Comparison of ENCODE assay signal across 18 mouse cellular contexts in the genomic region with DNA sequence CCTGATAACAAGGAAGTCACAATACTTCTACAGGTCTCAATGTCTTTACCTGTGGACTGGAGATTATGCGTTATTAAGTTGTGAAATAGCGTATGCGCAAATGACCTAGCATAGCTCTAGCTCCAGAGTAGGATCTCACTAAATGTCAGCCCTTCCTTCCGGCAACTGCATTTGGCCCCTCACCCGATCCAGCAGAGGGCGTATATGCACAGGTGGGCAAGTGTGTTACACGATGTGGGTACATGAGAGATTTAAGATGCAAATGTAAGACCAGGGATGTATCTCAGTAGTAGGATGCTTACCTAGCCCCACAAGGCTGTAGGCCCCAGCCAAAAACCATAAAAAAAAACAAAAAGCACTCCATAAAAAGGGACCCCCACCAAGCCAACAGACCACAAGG. TPM values are rescaled to one million over a fixed set of nuclear protein-coding genes. Genes with fewer than 3 reads are reported as not detected.
DNase-seq lines count a peak whose midpoint lies in the region; ATAC-seq and TF ChIP-seq lines count a peak whose summit lies in the region.
"Had no signal": no experiment of that assay in that cellular context is flagged by ENCODE, and none has a peak within 500 bp of the region (broad histone marks: within the 10 kb centered on the region; RNA-seq: fewer than 3 reads in every experiment).

No protein-coding gene starts in this region.

- intact Hi-C loops in heart, adult 2 months (cut with DNase I) = no loop called here

- TF ChIP-seq CTCF in heart, adult 2 months (IDR thresholded peaks at IDR 0.05) = peak; percentile 45
- TF ChIP-seq CTCF in lung, adult 2 months (IDR thresholded peaks at IDR 0.05; ENCODE audit: insufficient read depth, low read length) = 0 out of 2 replicates have a peak, but pooled peaks have one; percentile 1
- peak; percentile 67 for TF ChIP-seq CTCF in ES-Bruce4 (IDR thresholded peaks at IDR 0.05; ENCODE audit: low read depth, low read length)

- no peak overlapping the region for H3K27ac ChIP-seq in heart, adult 2 months
- no peak overlapping the region for H3K27ac ChIP-seq in heart, embryonic 12.5 days (ENCODE audit: poor library complexity, severe bottlenecking)
- H3K27ac ChIP-seq in ES-Bruce4 (ENCODE audit: insufficient read depth, low read length) = no peak overlapping the region
- H3K27ac ChIP-seq: embryonic facial prominence, embryonic 13.5 days; heart, embryonic 13.5 days; hindbrain, embryonic 12.5 days; liver, embryonic 15.5 days had no signal

- TF ChIP-seq POLR2A in heart, adult 2 months (IDR thresholded peaks at IDR 0.05; ENCODE audit: insufficient read depth, low read depth, low read length) = no peak
- TF ChIP-seq POLR2A in lung, adult 2 months (IDR thresholded peaks at IDR 0.05; ENCODE audit: borderline replicate concordance, extremely low read depth, low read depth, low read length) = no peak
- no peak for TF ChIP-seq POLR2A in ES-Bruce4 (IDR thresholded peaks at IDR 0.05; ENCODE audit: insufficient read depth, low read length)

- DNase-seq in heart, adult 2 months = no peak
- no peak for DNase-seq in lung, adult 2 months
- DNase-seq in lung, postnatal 4 days = no peak
- DNase-seq in splenic B cell, adult 2 months (ENCODE audit: low read depth, low spot score) = peak; percentile 42
- no peak for DNase-seq in neural tube, embryonic 10.5 days (ENCODE audit: extremely low spot score, low spot score)
- DNase-seq: adrenal gland, postnatal 14 days; cerebellum, postnatal 36 days; gastrocnemius, postnatal 14 days; kidney, adult 9 months; spleen, adult 18-20 months had no signal

- H3K4me1 ChIP-seq in heart, adult 2 months (ENCODE audit: control insufficient read depth, insufficient read depth, low read length) = peaks cover 2% of the 10 kb centered on the region; the same call in 1 of the 2 replicates
- peaks cover 18% of the 10 kb centered on the region for H3K4me1 ChIP-seq in heart, embryonic 12.5 days (replicated peaks)
- no peaks in the 10 kb centered on the region for H3K4me1 ChIP-seq in lung, adult 2 months (ENCODE audit: control insufficient read depth, insufficient read depth, low read length)
- peaks cover 1% of the 10 kb centered on the region for H3K4me1 ChIP-seq in ES-Bruce4 (ENCODE audit: control insufficient read depth, insufficient read depth, low read length)
- H3K4me1 ChIP-seq: liver, embryonic 15.5 days had no signal

- no peak for ATAC-seq in heart, embryonic 12.5 days (ENCODE audit: insufficient number of reproducible peaks, low FRiP score)
- ATAC-seq: forebrain, embryonic 14.5 days had no signal

- no peaks in the 10 kb centered on the region for H3K27me3 ChIP-seq in heart, adult 2 months (ENCODE audit: control insufficient read depth, insufficient read depth, low read length)
- H3K27me3 ChIP-seq in heart, embryonic 12.5 days (replicated peaks) = no peaks in the 10 kb centered on the region
- H3K27me3 ChIP-seq in ES-Bruce4 (ENCODE audit: control insufficient read depth, insufficient read depth, low read length, poor library complexity, severe bottlenecking) = no peaks in the 10 kb centered on the region
- H3K27me3 ChIP-seq in splenic B cell, adult 2 months (ENCODE audit: control insufficient read depth, insufficient read depth, low read length, poor library complexity, severe bottlenecking) = no peaks in the 10 kb centered on the region
- H3K27me3 ChIP-seq: embryonic facial prominence, embryonic 13.5 days; heart, embryonic 13.5 days had no signal

- H3K4me3 ChIP-seq in heart, adult 2 months = no peak overlapping the region
- H3K4me3 ChIP-seq in heart, embryonic 12.5 days = no peak overlapping the region
- H3K4me3 ChIP-seq in lung, adult 2 months (replicated peaks; ENCODE audit: extremely low read depth, low read depth, low read length) = no peak overlapping the region
- H3K4me3 ChIP-seq in ES-Bruce4 (ENCODE audit: low read depth, low read length) = no peak overlapping the region
- H3K4me3 ChIP-seq: embryonic facial prominence, embryonic 13.5 days; heart, embryonic 13.5 days; hindbrain, embryonic 12.5 days; liver, embryonic 15.5 days had no signal

- H3K79me2 ChIP-seq in heart, adult 2 months (replicated peaks; ENCODE audit: control insufficient read depth, insufficient read depth, low read length) = no peaks in the 10 kb centered on the region; the same call in 1 of the 2 replicates

- H3K9ac ChIP-seq in heart, adult 2 months (ENCODE audit: low read depth, low read length) = no peak overlapping the region
- no peak overlapping the region for H3K9ac ChIP-seq in heart, embryonic 12.5 days
- no peak overlapping the region for H3K9ac ChIP-seq in ES-Bruce4 (ENCODE audit: low read depth, poor library complexity, severe bottlenecking)
- H3K9ac ChIP-seq: embryonic facial prominence, embryonic 13.5 days; heart, embryonic 13.5 days; hindbrain, embryonic 12.5 days; liver, embryonic 15.5 days had no signal

- H3K36me3 ChIP-seq in heart, adult 2 months (ENCODE audit: control insufficient read depth, insufficient read depth, low read length) = no peaks in the 10 kb centered on the region
- peaks cover 95% of the 10 kb centered on the region for H3K36me3 ChIP-seq in heart, embryonic 12.5 days
- no peaks in the 10 kb centered on the region for H3K36me3 ChIP-seq in ES-Bruce4 (ENCODE audit: control insufficient read depth, insufficient read depth, low read length, poor library complexity, severe bottlenecking)
- H3K36me3 ChIP-seq in splenic B cell, adult 2 months (ENCODE audit: control insufficient read depth, insufficient read depth, low read length, poor library complexity, severe bottlenecking) = no peaks in the 10 kb centered on the region

- H3K4me2 ChIP-seq in heart, embryonic 12.5 days = no peak overlapping the region
- H3K4me2 ChIP-seq: embryonic facial prominence, embryonic 13.5 days; heart, embryonic 13.5 days; hindbrain, embryonic 12.5 days; liver, embryonic 15.5 days had no signal

- no peak for TF ChIP-seq EP300 in heart, adult 2 months (IDR thresholded peaks at IDR 0.05; ENCODE audit: insufficient read depth, low read depth, low read length)
- no peak for TF ChIP-seq EP300 in ES-Bruce4 (IDR thresholded peaks at IDR 0.05; ENCODE audit: insufficient read depth, low read depth, low read length)

- no peaks in the 10 kb centered on the region for H3K9me3 ChIP-seq in heart, embryonic 12.5 days (replicated peaks)
- H3K9me3 ChIP-seq in ES-Bruce4 (replicated peaks; ENCODE audit: control insufficient read depth, insufficient read depth, low read length, poor library complexity, severe bottlenecking) = no peaks in the 10 kb centered on the region
- H3K9me3 ChIP-seq: embryonic facial prominence, embryonic 13.5 days; heart, embryonic 13.5 days; hindbrain, embryonic 12.5 days; liver, embryonic 15.5 days had no signal

- WGBS in heart, adult 2 months = 79% methylated on average over 7 of the region's 7 CpGs
- 77% methylated on average over 7 of the region's 7 CpGs for WGBS in heart, embryonic 12.5 days
- WGBS in lung, adult 2 months = 81% methylated on average over 7 of the region's 7 CpGs

RNA-seq across cellular contexts. Expression of gene Obsl1, which starts 6.8 kb away (rescaled TPM):
- total RNA-seq in heart, adult 2 months (2021) = 100 to 1,000 TPM; 117 to 131 TPM
- 87.8 and 119 TPM in 2 replicates for polyA plus RNA-seq in heart, adult 2 months (2012; rRNA removed)
- polyA plus RNA-seq in heart, embryonic 12.5 days (2016; fragmentation: Nextera tagmentation; extraction: Ambion mirVana) = 137 and 147 TPM in 2 replicates
- polyA plus RNA-seq in lung, adult 2 months (2012; rRNA removed) = 20.7 and 26.1 TPM in 2 replicates
- 32.6 and 32.9 TPM in 2 replicates for polyA plus RNA-seq in ES-Bruce4 (2011; ENCODE audit: insufficient read depth, insufficient read length, low read depth, missing spikeins)
- total RNA-seq: megakaryocyte, adult 5-6 weeks had no signal

RNA-seq across cellular contexts. Expression of gene Inha, which starts 7.4 kb away (rescaled TPM):
- total RNA-seq in heart, adult 2 months (2021) = 1 to 10 TPM; 4.1 to 4.3 TPM
- 17.0 and 20.4 TPM in 2 replicates for polyA plus RNA-seq in heart, adult 2 months (2012; rRNA removed)
- polyA plus RNA-seq in heart, embryonic 12.5 days (2016; fragmentation: Nextera tagmentation; extraction: Ambion mirVana) = 7.5 and 9.2 TPM in 2 replicates
- polyA plus RNA-seq in lung, adult 2 months (2012; rRNA removed) = 13.6 and 14.3 TPM in 2 replicates
- 1.9 and 2.4 TPM in 2 replicates for polyA plus RNA-seq in ES-Bruce4 (2011; ENCODE audit: insufficient read depth, insufficient read length, low read depth, missing spikeins)
- total RNA-seq: megakaryocyte, adult 5-6 weeks had no signal

RNA-seq across cellular contexts. Expression of gene Tmem198, which starts 20.1 kb away (rescaled TPM):
- total RNA-seq in heart, adult 2 months (2021) = under 1 TPM; 0.21 to 0.66 TPM
- polyA plus RNA-seq in heart, adult 2 months (2012; rRNA removed) = 0.39 and 0.73 TPM in 2 replicates
- polyA plus RNA-seq in heart, embryonic 12.5 days (2016; fragmentation: Nextera tagmentation; extraction: Ambion mirVana) = 0.41 and 0.49 TPM in 2 replicates
- polyA plus RNA-seq in lung, adult 2 months (2012; rRNA removed) = 5.2 and 7.4 TPM in 2 replicates
- 0.27 and 0.53 TPM in 2 replicates for polyA plus RNA-seq in ES-Bruce4 (2011; ENCODE audit: insufficient read depth, insufficient read length, low read depth, missing spikeins)

RNA-seq across cellular contexts. Expression of gene Chpf, which starts 20.3 kb away (rescaled TPM):
- 10 to 100 TPM; 23.2 to 25.0 TPM for total RNA-seq in heart, adult 2 months (2021)
- polyA plus RNA-seq in heart, adult 2 months (2012; rRNA removed) = 26.9 and 37.8 TPM in 2 replicates
- polyA plus RNA-seq in heart, embryonic 12.5 days (2016; fragmentation: Nextera tagmentation; extraction: Ambion mirVana) = 35.2 and 37.8 TPM in 2 replicates
- 89.7 and 127 TPM in 2 replicates for polyA plus RNA-seq in lung, adult 2 months (2012; rRNA removed)
- 13.3 and 15.1 TPM in 2 replicates for polyA plus RNA-seq in ES-Bruce4 (2011; ENCODE audit: insufficient read depth, insufficient read length, low read depth, missing spikeins)

RNA-seq across cellular contexts. Expression of gene Stk11ip, which starts 21.9 kb away (rescaled TPM):
- 1 to 10 TPM; 7.3 to 7.7 TPM for total RNA-seq in heart, adult 2 months (2021)
- polyA plus RNA-seq in heart, adult 2 months (2012; rRNA removed) = 12.9 and 19.8 TPM in 2 replicates
- 20.5 and 20.9 TPM in 2 replicates for polyA plus RNA-seq in heart, embryonic 12.5 days (2016; fragmentation: Nextera tagmentation; extraction: Ambion mirVana)
- 44.1 and 50.6 TPM in 2 replicates for polyA plus RNA-seq in lung, adult 2 months (2012; rRNA removed)
- 18.8 and 22.7 TPM in 2 replicates for polyA plus RNA-seq in ES-Bruce4 (2011; ENCODE audit: insufficient read depth, insufficient read length, low read depth, missing spikeins)

Comparison
In these comparisons a context has a peak if more than half of its experiments do, and no peak if none do; other contexts are left out.
1. CTCF ChIP-seq: peak in every context shown above with its lines; median percentile 67 in ES-Bruce4; 45 in heart, adult 2 months; 1 in lung, adult 2 months.